Mouse (Mus musculus) intestine, embryonic 16.5 days (tissue): ENCODE measurements around the gene Slc29a1. TPM values are rescaled to one million over a fixed set of nuclear protein-coding genes. Genes with fewer than 3 reads are reported as not detected.

Source experiments
- ATAC-seq: fragments of 200-750 bp; cut with Nextera tagmentation; 2 replicates; pipeline ENCODE4 v1.8.0; 2017; ENCODE audit warnings: moderate TSS enrichment, moderate library complexity
- H3K27ac ChIP-seq: fragments of 300-500 bp; sonication (generic); 2 replicates; pipeline ENCODE4 v1.5.1; 2014; ENCODE audit warnings: mild to moderate bottlenecking, low read length
- H3K27me3 ChIP-seq: fragments of 300-500 bp; sonication (generic); replicated peaks from 2 replicates; pipeline ENCODE4 v1.6.1; 2014; ENCODE audit warnings: low read length, control low read depth, mixed read lengths; ENCODE audit not compliant: control insufficient read depth, insufficient read depth
- H3K36me3 ChIP-seq: fragments of 300-500 bp; sonication (generic); 2 replicates; pipeline ENCODE4 v1.6.1; 2014; ENCODE audit warnings: low read length, control low read depth; ENCODE audit not compliant: control insufficient read depth, insufficient read depth
- H3K4me1 ChIP-seq: fragments of 300-500 bp; sonication (generic); 2 replicates; pipeline ENCODE4 v1.6.1; 2014; ENCODE audit warnings: low read length, control low read depth, mixed read lengths; ENCODE audit not compliant: control insufficient read depth, insufficient read depth
- H3K4me2 ChIP-seq: fragments of 300-500 bp; sonication (generic); 2 replicates; pipeline ENCODE4 v1.6.1; 2014; ENCODE audit warnings: low read depth, low read length, control low read depth
- H3K4me3 ChIP-seq: fragments of 300-500 bp; sonication (generic); 2 replicates; pipeline ENCODE4 v1.5.1; 2014; ENCODE audit warnings: mild to moderate bottlenecking, low read length
- H3K9ac ChIP-seq: fragments of 300-500 bp; sonication (generic); 2 replicates; pipeline ENCODE4 v1.6.1; 2014; ENCODE audit warnings: low read depth, low read length
- H3K9me3 ChIP-seq: fragments of 300-500 bp; sonication (generic); 2 replicates; pipeline ENCODE4 v1.6.1; 2016; ENCODE audit warnings: low read length, control low read depth; ENCODE audit not compliant: control insufficient read depth
- WGBS: fragments of 180-500 bp; shearing (Covaris S2); extraction: QIAGEN DNeasy Blood & Tissue Kit; methylation state at CpG from one replicate; pipeline ENCODE4 v1.1.7; 2014; 5-methylcytosine and 5-hydroxymethylcytosine counted together
- polyA plus RNA-seq: library from polyadenylated mRNA; unstranded; fragments of >200 nt; fragmentation: Nextera tagmentation; extraction: Ambion mirVana; gene quantifications from 2 replicates; pipeline ENCODE4 v1.2.1, GENCODE M21; 2015

The Slc29a1 gene
- polyA plus RNA-seq, 1 experiment from 2014 or later: 83.1 TPM

DNA sequence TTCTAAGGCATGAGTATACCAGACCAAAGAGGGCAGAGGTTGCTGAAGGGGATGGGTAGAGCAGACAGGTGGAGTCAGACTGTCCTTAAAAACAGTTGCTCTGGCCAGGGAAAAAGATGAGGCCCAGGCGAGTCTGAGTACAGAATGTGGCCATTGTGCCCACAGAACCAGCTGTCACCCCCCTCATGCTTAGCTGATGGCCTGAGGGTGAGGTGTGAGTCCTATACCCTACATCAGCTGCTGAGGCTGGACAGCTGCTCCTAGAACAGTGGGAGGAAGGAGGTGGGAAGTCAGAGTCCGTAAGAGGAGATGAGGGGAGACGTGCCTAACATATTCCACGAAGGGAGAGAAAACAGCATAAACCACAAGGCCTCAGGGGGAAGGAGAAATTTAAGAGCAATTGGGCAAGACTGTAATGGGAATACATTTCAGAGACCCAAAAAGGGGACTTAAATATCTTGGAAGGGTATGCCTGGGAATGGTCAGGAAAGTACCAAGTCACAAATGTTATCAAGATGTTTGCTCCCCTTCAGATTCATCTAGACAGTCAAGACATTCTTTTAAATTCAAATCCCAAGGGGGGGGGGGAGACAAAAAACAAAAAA is 16.7 kb upstream of the Slc29a1 start:
- 59% methylated on average over 4 of the region's 4 CpGs for WGBS
- peaks cover 10% of the 10 kb centered on the region for H3K4me1 ChIP-seq
- H3K27ac ChIP-seq: no peak overlapping the region
- no peak overlapping the region for H3K4me3 ChIP-seq
- no peaks in the 10 kb centered on the region for H3K27me3 ChIP-seq
- H3K4me2 ChIP-seq: no peak overlapping the region
- ATAC-seq: no peak
- H3K9me3 ChIP-seq: no peaks in the 10 kb centered on the region
- no peak overlapping the region for H3K9ac ChIP-seq
- no peaks in the 10 kb centered on the region for H3K36me3 ChIP-seq

DNA sequence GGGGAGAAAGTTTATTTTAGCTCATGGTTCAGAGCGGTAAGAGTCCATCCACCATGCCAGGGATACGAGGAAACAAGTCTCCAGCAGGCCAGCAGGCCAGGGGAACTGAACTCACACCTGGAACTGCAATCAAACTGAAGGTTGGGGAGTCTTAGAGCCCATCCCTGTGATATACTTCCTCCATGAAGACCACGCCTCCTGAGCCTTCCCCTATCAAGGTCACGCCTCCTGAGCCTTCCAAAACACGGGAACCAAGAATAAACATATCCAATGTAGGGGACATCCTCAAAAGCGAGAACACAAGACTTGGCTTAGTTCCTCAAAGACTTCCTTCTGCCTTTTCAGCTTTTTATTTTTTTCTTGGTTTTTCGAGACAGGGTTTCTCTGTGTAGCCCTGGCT is 13.5 kb upstream of the Slc29a1 start:
- Histone ChIP-seq H3K9me3 (no peaks in the 10 kb centered on the region), H3K27me3 (no peaks in the 10 kb centered on the region), H3K4me3 (no peak overlapping the region), H3K4me2 (no peak overlapping the region), H3K36me3 (no peaks in the 10 kb centered on the region), H3K4me1 (peaks cover 8% of the 10 kb centered on the region; the same call in 1 of the 2 replicates), H3K27ac (no peak overlapping the region), H3K9ac (no peak overlapping the region)
- WGBS: 77% methylated on average over 7 of the region's 7 CpGs
- no peak for ATAC-seq

GRCm38 (mm10) chr17:45612008-45612407 is 12.6 kb upstream of the Slc29a1 start:
- WGBS: 69% methylated on average over 8 of the region's 8 CpGs
- no peak for ATAC-seq

DNA sequence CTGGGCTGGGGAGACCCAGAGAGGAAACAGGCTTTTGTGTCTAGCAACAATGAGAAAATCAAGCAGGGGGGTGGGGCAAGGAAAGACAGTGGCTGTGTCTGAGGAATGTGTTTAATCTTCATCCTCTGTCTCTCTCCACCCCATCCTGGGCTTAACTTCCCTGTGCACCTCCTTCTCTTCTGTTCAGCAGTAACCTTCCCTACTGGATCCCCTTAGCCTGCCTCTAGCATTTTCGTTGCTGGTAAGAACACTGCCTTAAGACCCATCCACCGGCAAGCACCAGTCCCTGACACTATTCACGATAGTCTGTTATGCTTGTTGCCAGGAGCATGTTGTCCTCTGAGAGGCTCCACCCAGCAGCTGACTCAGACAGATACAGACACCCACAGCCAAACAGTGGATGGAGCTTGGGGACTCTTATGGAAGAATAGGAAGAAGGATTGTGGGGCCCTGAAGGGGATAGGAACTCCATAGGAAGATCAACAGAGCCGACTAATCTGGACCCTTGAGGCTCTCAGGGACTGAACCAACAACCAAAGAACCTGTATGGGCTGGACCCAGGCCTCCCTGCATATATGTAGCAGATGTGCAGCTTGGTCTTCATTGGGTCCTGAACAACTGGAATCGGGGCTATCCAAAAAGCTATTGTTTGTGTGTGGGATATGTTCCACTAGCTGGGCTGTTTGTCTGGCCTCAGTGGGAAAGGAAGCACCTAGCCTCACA is 10.9 kb upstream of the Slc29a1 start:
- peaks cover 8% of the 10 kb centered on the region; the same call in 1 of the 2 replicates for H3K4me1 ChIP-seq
- no peak overlapping the region for H3K4me3 ChIP-seq
- no peak overlapping the region for H3K4me2 ChIP-seq
- H3K27me3 ChIP-seq: no peaks in the 10 kb centered on the region
- ATAC-seq: peak; percentile 48; the same call in 1 of the 2 replicates
- no peaks in the 10 kb centered on the region for H3K36me3 ChIP-seq
- peak overlapping the region; percentile 52; the same call in 1 of the 2 replicates for H3K27ac ChIP-seq
- WGBS: 40% methylated on average over 5 of the region's 5 CpGs
- no peaks in the 10 kb centered on the region for H3K9me3 ChIP-seq
- H3K9ac ChIP-seq: no peak overlapping the region

More at GRCm38 (mm10) chr17:45612008-45612407, 12.6 kb upstream of the Slc29a1 start:
- no peaks in the 10 kb centered on the region for H3K27me3 ChIP-seq
- no peak overlapping the region for H3K9ac ChIP-seq
- H3K9me3 ChIP-seq: no peaks in the 10 kb centered on the region
- H3K4me1 ChIP-seq: peaks cover 8% of the 10 kb centered on the region; the same call in 1 of the 2 replicates
- H3K4me3 ChIP-seq: no peak overlapping the region
- no peak overlapping the region for H3K27ac ChIP-seq
- H3K4me2 ChIP-seq: no peak overlapping the region
- no peaks in the 10 kb centered on the region for H3K36me3 ChIP-seq

DNA sequence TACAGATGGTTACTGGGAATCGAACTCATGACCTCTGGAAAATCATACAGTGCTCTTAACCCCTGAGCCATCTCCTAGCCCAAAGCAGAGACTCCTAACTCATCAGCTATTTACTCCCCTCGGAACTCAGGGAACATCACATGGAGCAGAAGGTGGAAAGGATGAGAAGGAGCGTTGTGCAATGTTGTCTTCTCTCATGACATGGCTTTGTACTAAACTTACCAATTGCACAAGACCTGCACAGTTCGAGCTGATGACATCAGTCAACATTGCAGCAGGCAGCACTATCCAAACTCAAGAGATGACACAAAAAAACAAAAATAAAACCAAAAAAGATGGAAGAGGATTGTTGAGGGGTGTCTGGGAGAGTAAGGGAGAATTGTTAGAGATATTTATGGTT is 9.0 kb upstream of the Slc29a1 start:
- Histone ChIP-seq H3K36me3 (no peaks in the 10 kb centered on the region), H3K4me2 (no peak overlapping the region), H3K27me3 (no peaks in the 10 kb centered on the region), H3K4me1 (peaks cover 8% of the 10 kb centered on the region; the same call in 1 of the 2 replicates), H3K9me3 (no peaks in the 10 kb centered on the region), H3K9ac (no peak overlapping the region), H3K4me3 (no peak overlapping the region), H3K27ac (no peak overlapping the region)
- no peak for ATAC-seq
- WGBS: 91% methylated on average over 4 of the region's 4 CpGs

DNA sequence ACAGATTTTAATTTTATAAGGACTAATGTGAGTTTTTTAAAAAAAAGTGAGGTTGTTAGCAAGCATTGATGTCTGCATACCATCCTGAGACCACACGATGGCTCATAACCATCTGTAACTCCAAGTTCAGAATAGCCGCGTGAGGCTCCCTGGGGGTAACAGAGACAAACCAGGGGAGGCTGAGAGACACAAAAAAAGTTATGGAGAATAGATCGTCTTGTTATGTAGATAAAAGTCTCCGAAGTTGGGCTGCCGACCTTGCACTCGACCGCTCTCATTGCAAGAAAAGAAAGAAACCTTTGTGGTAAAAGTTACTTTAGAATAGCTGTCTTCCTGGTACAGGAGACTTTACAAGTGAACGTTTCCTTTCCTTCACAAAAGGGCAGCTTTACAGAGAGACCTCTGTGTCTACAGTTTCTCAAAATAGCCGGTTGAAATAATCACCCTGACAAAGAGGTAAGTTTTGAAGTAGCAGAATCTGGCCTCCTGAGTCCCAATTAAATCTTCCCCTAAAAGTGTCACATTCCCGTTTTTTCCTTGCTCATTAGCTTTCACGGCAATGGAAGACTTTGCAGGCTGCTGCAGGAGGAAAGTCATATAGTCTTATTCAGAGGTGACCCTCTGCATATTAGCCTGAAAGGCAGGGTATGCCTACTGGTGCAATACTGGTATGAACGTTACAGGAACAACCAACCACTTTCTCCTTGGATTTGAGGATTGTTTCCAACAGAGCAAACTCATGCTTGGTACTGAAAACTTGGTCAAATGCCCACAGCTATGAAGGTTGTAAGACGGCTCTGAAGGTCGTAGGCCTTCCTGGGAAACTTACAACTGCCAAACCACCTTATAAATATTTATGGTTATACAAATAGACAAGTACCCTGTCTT is 7.8 kb upstream of the Slc29a1 start:
- Histone ChIP-seq H3K9me3 (no peaks in the 10 kb centered on the region), H3K36me3 (no peaks in the 10 kb centered on the region), H3K4me1 (peaks cover 8% of the 10 kb centered on the region; the same call in 1 of the 2 replicates), H3K27me3 (no peaks in the 10 kb centered on the region), H3K4me2 (no peak overlapping the region), H3K9ac (no peak overlapping the region), H3K4me3 (no peak overlapping the region), H3K27ac (0 out of 2 replicates have a peak overlapping the region, but pooled peaks have one; percentile 23)
- ATAC-seq: no peak
- 81% methylated on average over 15 of the region's 15 CpGs for WGBS

DNA sequence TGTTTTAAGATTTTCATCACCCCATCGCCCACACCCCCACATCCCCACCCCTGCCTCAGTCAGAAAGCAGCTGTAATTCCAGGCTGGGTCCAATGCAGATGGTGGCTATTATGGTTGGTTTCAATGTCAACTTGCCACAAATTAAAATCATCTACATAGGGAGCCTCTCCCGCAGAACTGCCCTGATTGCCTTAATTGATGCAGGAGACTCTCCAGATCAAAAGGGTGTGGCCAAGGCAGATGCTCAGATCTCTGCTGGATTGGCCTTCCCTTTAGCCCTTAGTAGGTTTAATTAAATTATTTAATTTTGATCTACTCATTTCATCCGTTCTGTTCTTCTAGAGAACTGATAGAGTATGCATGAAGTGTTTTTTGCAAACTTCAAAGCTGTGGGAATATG is 3.6 kb upstream of the Slc29a1 start:
- Histone ChIP-seq H3K9ac (no peak overlapping the region), H3K27ac (no peak overlapping the region), H3K4me2 (no peak overlapping the region), H3K9me3 (no peaks in the 10 kb centered on the region), H3K27me3 (no peaks in the 10 kb centered on the region), H3K4me1 (peaks cover 33% of the 10 kb centered on the region), H3K4me3 (no peak overlapping the region), H3K36me3 (no peaks in the 10 kb centered on the region)
- WGBS: 88% methylated on average over 3 of the region's 3 CpGs
- ATAC-seq: no peak

DNA sequence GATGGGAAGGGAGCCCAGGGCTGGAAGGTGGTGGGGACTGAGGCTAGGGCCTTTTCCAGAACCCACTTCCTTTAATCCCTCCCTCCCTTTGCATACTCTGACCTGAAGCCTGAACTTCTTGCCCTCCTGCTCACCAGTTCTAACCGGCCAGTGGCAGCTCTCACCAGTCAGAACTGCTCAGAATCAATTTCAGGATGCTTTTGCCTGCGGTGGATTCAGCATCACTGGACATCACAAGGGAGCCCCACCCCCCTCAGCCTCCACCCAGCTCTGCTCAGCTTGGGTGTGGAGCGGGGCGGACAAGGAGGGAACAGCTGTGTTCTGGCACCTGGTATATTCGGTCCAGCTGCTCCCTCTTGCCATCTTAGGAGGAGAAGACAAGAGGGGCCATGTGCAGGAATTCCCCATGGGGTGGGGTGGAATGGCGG is 2.5 kb upstream of the Slc29a1 start, which contains the start of gene Mymx:
TSS of gene Mymx (minus strand) at position 226 of the 428 bp plus-strand sequence.
- no peaks in the 10 kb centered on the region for H3K9me3 ChIP-seq
- H3K4me1 ChIP-seq: peaks cover 37% of the 10 kb centered on the region
- H3K4me2 ChIP-seq: peak within 1 kb of the TSS; percentile 31
- H3K27me3 ChIP-seq: no peaks in the 10 kb centered on the region
- no peak within 1 kb of the TSS for H3K27ac ChIP-seq
- H3K4me3 ChIP-seq: no peak within 1 kb of the TSS
- 51% methylated on average over 6 of the region's 6 CpGs for WGBS
- H3K9ac ChIP-seq: peak within 1 kb of the TSS; percentile 22; the same call in 1 of the 2 replicates
- ATAC-seq: 0 out of 2 replicates have a peak, but pooled peaks have one; percentile 6
- no peaks in the 10 kb centered on the region for H3K36me3 ChIP-seq

GRCm38 (mm10) chr17:45601325-45601724 is 1.9 kb upstream of the Slc29a1 start:
- peak overlapping the region; percentile 31; the same call in 1 of the 2 replicates for H3K4me2 ChIP-seq
- H3K27me3 ChIP-seq: no peaks in the 10 kb centered on the region
- H3K4me1 ChIP-seq: peaks cover 41% of the 10 kb centered on the region
- H3K36me3 ChIP-seq: no peaks in the 10 kb centered on the region
- H3K9me3 ChIP-seq: no peaks in the 10 kb centered on the region
- no peak overlapping the region for H3K4me3 ChIP-seq
- ATAC-seq: peak; percentile 14; the same call in 1 of the 2 replicates
- H3K9ac ChIP-seq: peak overlapping the region; percentile 22; the same call in 1 of the 2 replicates
- WGBS: 23% methylated on average over 22 of the region's 22 CpGs
- H3K27ac ChIP-seq: no peak overlapping the region
